Mouse (Mus musculus): ENCODE results near the gene Fam43b. TPM values are rescaled to one million over a fixed set of nuclear protein-coding genes. Genes with fewer than 3 reads are reported as not detected.
A peak's percentile ranks its signal among the peaks of the same experiment; 100 is the strongest.
"Not testable (repeated sequence)": the region's sequence is repeated elsewhere in the genome, so short reads cannot be mapped to it uniquely, and the experiment has no call there.

Gene Fam43b
- polyA plus RNA-seq (2014; fragmentation: Nextera tagmentation; extraction: Ambion mirVana): not detected in 2 replicates

- H3K4me2 ChIP-seq (ENCODE audit: low read depth, low read length, severe bottlenecking): peak within 1 kb of the TSS; percentile 45
- H3K4me3 ChIP-seq (ENCODE audit: low read depth, low read length): peak within 1 kb of the TSS; percentile 24
- H3K9ac ChIP-seq (ENCODE audit: low read length): no peak within 1 kb of the TSS
- ATAC-seq (replicated peaks; ENCODE audit: low FRiP score) (no peak), DNase-seq (ENCODE audit: low spot score) (peak; percentile 63)
- H3K27ac ChIP-seq (ENCODE audit: low read depth, low read length): no peak within 1 kb of the TSS
- H3K36me3 ChIP-seq (ENCODE audit: control insufficient read depth, insufficient read depth, low read length): no peaks in the 10 kb centered on the region
- under 1% methylated on average over 46 of the region's 46 CpGs for WGBS
- H3K27me3 ChIP-seq (ENCODE audit: control insufficient read depth, insufficient read depth, low read length): peaks cover 52% of the 10 kb centered on the region
- peaks cover 10% of the 10 kb centered on the region for H3K4me1 ChIP-seq (replicated peaks; ENCODE audit: control insufficient read depth, insufficient read depth, low read length)
- H3K9me3 ChIP-seq (ENCODE audit: control insufficient read depth, low read length): no peaks in the 10 kb centered on the region
Observed at GRCm38 (mm10) chr4:138395971-138396645, at the start of gene Fam43b. Fam43b (minus strand) TSS chr4:138396528.

GRCm38 (mm10) chr4:138444941-138445340, 48.6 kb upstream of the Fam43b start:
- H3K27ac ChIP-seq (ENCODE audit: low read depth, low read length): no peak overlapping the region
- 6% methylated on average over 5 of the region's 5 CpGs for WGBS
- H3K36me3 ChIP-seq (ENCODE audit: control insufficient read depth, insufficient read depth, low read length): peaks cover 5% of the 10 kb centered on the region; the same call in 1 of the 2 replicates
- H3K4me2 ChIP-seq (ENCODE audit: low read depth, low read length, severe bottlenecking): no peak overlapping the region
- DNase-seq (ENCODE audit: low spot score) (no peak), ATAC-seq (replicated peaks; ENCODE audit: low FRiP score) (no peak)
- H3K4me1 ChIP-seq (replicated peaks; ENCODE audit: control insufficient read depth, insufficient read depth, low read length): no peaks in the 10 kb centered on the region
- H3K27me3 ChIP-seq (ENCODE audit: control insufficient read depth, insufficient read depth, low read length): no peaks in the 10 kb centered on the region
- no peaks in the 10 kb centered on the region for H3K9me3 ChIP-seq (ENCODE audit: control insufficient read depth, low read length)
- no peak overlapping the region for H3K9ac ChIP-seq (ENCODE audit: low read length)
- H3K4me3 ChIP-seq (ENCODE audit: low read depth, low read length): no peak overlapping the region

GRCm38 (mm10) chr4:138440062-138440461, 43.7 kb upstream of the Fam43b start:
- no peak for ATAC-seq (replicated peaks; ENCODE audit: low FRiP score)
- no peak overlapping the region for H3K27ac ChIP-seq (ENCODE audit: low read depth, low read length)
- H3K4me1 ChIP-seq (replicated peaks; ENCODE audit: control insufficient read depth, insufficient read depth, low read length): peaks cover 6% of the 10 kb centered on the region; the same call in 1 of the 2 replicates
- peaks cover 11% of the 10 kb centered on the region; the same call in 1 of the 2 replicates for H3K36me3 ChIP-seq (ENCODE audit: control insufficient read depth, insufficient read depth, low read length)
- no peak overlapping the region for H3K4me2 ChIP-seq (ENCODE audit: low read depth, low read length, severe bottlenecking)
- no peak overlapping the region for H3K4me3 ChIP-seq (ENCODE audit: low read depth, low read length)
- no peak overlapping the region for H3K9ac ChIP-seq (ENCODE audit: low read length)
- 91% methylated on average over 2 of the region's 3 CpGs for WGBS
- no peaks in the 10 kb centered on the region for H3K9me3 ChIP-seq (ENCODE audit: control insufficient read depth, low read length)
- H3K27me3 ChIP-seq (ENCODE audit: control insufficient read depth, insufficient read depth, low read length): no peaks in the 10 kb centered on the region
- DNase-seq (ENCODE audit: low spot score): no peak

- H3K27me3 ChIP-seq (ENCODE audit: control insufficient read depth, insufficient read depth, low read length): no peaks in the 10 kb centered on the region
- H3K4me1 ChIP-seq (replicated peaks; ENCODE audit: control insufficient read depth, insufficient read depth, low read length): peaks cover 6% of the 10 kb centered on the region; the same call in 1 of the 2 replicates
- WGBS: under 1% methylated on average over 64 of the region's 64 CpGs
- no peak within 1 kb of the TSS for H3K27ac ChIP-seq (ENCODE audit: low read depth, low read length)
- peak within 1 kb of the TSS; percentile 79 for H3K9ac ChIP-seq (ENCODE audit: low read length)
- ATAC-seq (replicated peaks; ENCODE audit: low FRiP score): peak; percentile 92
- no peaks in the 10 kb centered on the region for H3K9me3 ChIP-seq (ENCODE audit: control insufficient read depth, low read length)
- peak within 1 kb of the TSS; percentile 77 for H3K4me2 ChIP-seq (ENCODE audit: low read depth, low read length, severe bottlenecking)
- peak; percentile 97 for DNase-seq (ENCODE audit: low spot score)
- H3K36me3 ChIP-seq (ENCODE audit: control insufficient read depth, insufficient read depth, low read length): peaks cover 5% of the 10 kb centered on the region; the same call in 1 of the 2 replicates
- H3K4me3 ChIP-seq (ENCODE audit: low read depth, low read length): peak within 1 kb of the TSS; percentile 76
Observed at GRCm38 (mm10) chr4:138434347-138435316, 38.3 kb upstream of the Fam43b start, which contains the start of gene Mul1. Mul1 (plus strand) TSS chr4:138434671.

GRCm38 (mm10) chr4:138431340-138431739, 35.0 kb upstream of the Fam43b start:
- no peaks in the 10 kb centered on the region for H3K9me3 ChIP-seq (ENCODE audit: control insufficient read depth, low read length)
- 52% methylated on average over 8 of the region's 8 CpGs for WGBS
- DNase-seq (ENCODE audit: low spot score): no peak

GRCm38 (mm10) chr4:138429778-138430177, 33.5 kb upstream of the Fam43b start:
- Histone ChIP-seq H3K36me3 (ENCODE audit: control insufficient read depth, insufficient read depth, low read length) (no peaks in the 10 kb centered on the region), H3K27ac (ENCODE audit: low read depth, low read length) (no peak overlapping the region), H3K4me3 (ENCODE audit: low read depth, low read length) (no peak overlapping the region), H3K4me2 (ENCODE audit: low read depth, low read length, severe bottlenecking) (no peak overlapping the region), H3K27me3 (ENCODE audit: control insufficient read depth, insufficient read depth, low read length) (no peaks in the 10 kb centered on the region), H3K4me1 (replicated peaks; ENCODE audit: control insufficient read depth, insufficient read depth, low read length) (no peaks in the 10 kb centered on the region), H3K9ac (ENCODE audit: low read length) (no peak overlapping the region), H3K9me3 (ENCODE audit: control insufficient read depth, low read length) (no peaks in the 10 kb centered on the region)
- WGBS: 48% methylated on average over 3 of the region's 3 CpGs
- DNase-seq (ENCODE audit: low spot score): no peak
- no peak for ATAC-seq (replicated peaks; ENCODE audit: low FRiP score)

More at GRCm38 (mm10) chr4:138431340-138431739, 35.0 kb upstream of the Fam43b start:
- Histone ChIP-seq H3K27ac (ENCODE audit: low read depth, low read length) (no peak overlapping the region), H3K4me1 (replicated peaks; ENCODE audit: control insufficient read depth, insufficient read depth, low read length) (peaks cover 6% of the 10 kb centered on the region; the same call in 1 of the 2 replicates), H3K4me2 (ENCODE audit: low read depth, low read length, severe bottlenecking) (no peak overlapping the region), H3K4me3 (ENCODE audit: low read depth, low read length) (no peak overlapping the region), H3K36me3 (ENCODE audit: control insufficient read depth, insufficient read depth, low read length) (no peaks in the 10 kb centered on the region; the same call in 1 of the 2 replicates), H3K27me3 (ENCODE audit: control insufficient read depth, insufficient read depth, low read length) (no peaks in the 10 kb centered on the region), H3K9ac (ENCODE audit: low read length) (no peak overlapping the region)
- ATAC-seq (replicated peaks; ENCODE audit: low FRiP score): no peak

GRCm38 (mm10) chr4:138426778-138427705, 30.7 kb upstream of the Fam43b start:
- DNase-seq (ENCODE audit: low spot score) (peak; percentile 86), ATAC-seq (replicated peaks; ENCODE audit: low FRiP score) (no peak)
- Histone ChIP-seq H3K27ac (ENCODE audit: low read depth, low read length) (no peak overlapping the region), H3K4me1 (replicated peaks; ENCODE audit: control insufficient read depth, insufficient read depth, low read length) (no peaks in the 10 kb centered on the region), H3K4me3 (ENCODE audit: low read depth, low read length) (no peak overlapping the region), H3K27me3 (ENCODE audit: control insufficient read depth, insufficient read depth, low read length) (no peaks in the 10 kb centered on the region), H3K9ac (ENCODE audit: low read length) (no peak overlapping the region), H3K36me3 (ENCODE audit: control insufficient read depth, insufficient read depth, low read length) (no peaks in the 10 kb centered on the region), H3K9me3 (ENCODE audit: control insufficient read depth, low read length) (no peaks in the 10 kb centered on the region), H3K4me2 (ENCODE audit: low read depth, low read length, severe bottlenecking) (no peak overlapping the region)
- 44% methylated on average over 22 of the region's 22 CpGs for WGBS

- WGBS: 94% methylated on average over 14 of the region's 14 CpGs
- H3K4me3 ChIP-seq (ENCODE audit: low read depth, low read length); ATAC-seq (replicated peaks; ENCODE audit: low FRiP score): not testable (repeated sequence)
Observed at GRCm38 (mm10) chr4:138425604-138426003, 29.3 kb upstream of the Fam43b start.

More at GRCm38 (mm10) chr4:138425604-138426003, 29.3 kb upstream of the Fam43b start:
- not testable (repeated sequence) for H3K36me3 ChIP-seq (ENCODE audit: control insufficient read depth, insufficient read depth, low read length); H3K9ac ChIP-seq (ENCODE audit: low read length); H3K4me1 ChIP-seq (replicated peaks; ENCODE audit: control insufficient read depth, insufficient read depth, low read length); H3K27me3 ChIP-seq (ENCODE audit: control insufficient read depth, insufficient read depth, low read length); DNase-seq (ENCODE audit: low spot score); H3K9me3 ChIP-seq (ENCODE audit: control insufficient read depth, low read length); H3K4me2 ChIP-seq (ENCODE audit: low read depth, low read length, severe bottlenecking); H3K27ac ChIP-seq (ENCODE audit: low read depth, low read length)

Measured in forebrain, embryonic 11.5 days (tissue).